Mouse (Mus musculus): ENCODE data around the gene Zfp219.
A peak's percentile ranks its signal among the peaks of the same experiment; 100 is the strongest.
"Not testable (repeated sequence)": the region's sequence is repeated elsewhere in the genome, so short reads cannot be mapped to it uniquely, and the experiment has no call there.

Zfp219 gene

DNA sequence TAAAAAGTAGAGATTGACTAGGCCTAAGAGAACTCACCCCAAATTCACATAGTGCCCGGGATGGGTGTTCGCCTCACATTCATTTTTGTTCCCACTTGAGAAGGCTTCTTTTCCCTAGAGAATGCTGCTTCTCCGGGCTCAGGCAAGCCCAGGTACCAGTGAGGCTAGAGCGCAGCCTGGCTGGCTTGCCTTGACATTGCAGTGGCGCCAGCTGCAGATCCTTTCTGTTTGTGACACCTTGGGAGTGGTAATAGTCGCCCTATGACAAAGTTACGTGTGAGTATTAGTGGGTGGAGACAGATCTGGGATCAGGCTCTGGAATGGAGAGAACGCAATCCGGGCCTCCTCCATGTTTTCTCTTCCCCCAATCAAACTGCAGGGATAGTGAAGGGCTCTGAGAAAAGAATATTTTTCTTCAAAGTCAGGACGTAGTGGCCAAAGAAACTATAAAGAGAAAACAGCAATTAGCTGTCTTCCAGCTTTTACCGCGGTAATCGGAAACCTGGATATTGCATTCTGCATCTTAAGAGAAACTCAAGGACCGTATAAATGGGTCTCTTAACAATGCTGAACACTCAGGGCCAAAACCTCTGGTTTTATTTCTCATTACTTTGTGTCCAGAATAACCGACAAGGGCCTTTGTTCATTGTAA lies at the start of gene Zfp219:
TSS of gene Zfp219 (minus strand) at position 248 of the 652 bp plus-strand sequence.
- DNase-seq (ENCODE audit: low spot score), result peak; percentile 80

DNA sequence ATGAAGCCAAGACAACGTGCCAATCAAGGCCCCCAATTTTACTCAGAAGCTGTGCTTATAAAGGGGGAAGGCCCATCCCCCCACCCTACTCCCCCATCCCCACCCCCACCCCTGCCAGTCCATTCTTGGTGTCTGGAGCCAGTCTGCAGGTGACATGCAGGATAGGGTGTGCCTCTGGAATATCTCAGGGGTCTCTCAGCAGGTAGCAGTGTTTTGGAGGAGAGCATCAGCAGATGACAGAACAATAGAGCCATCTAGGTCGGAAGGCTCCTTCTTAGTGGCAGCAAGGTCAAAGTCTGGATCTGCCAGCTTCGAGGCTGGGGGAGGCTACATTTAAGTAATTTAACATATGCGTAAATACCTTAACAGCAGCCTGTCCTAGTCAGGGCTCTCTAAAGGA lies 45.6 kb upstream of the Zfp219 start:
- no peak for DNase-seq (ENCODE audit: low spot score)

DNA sequence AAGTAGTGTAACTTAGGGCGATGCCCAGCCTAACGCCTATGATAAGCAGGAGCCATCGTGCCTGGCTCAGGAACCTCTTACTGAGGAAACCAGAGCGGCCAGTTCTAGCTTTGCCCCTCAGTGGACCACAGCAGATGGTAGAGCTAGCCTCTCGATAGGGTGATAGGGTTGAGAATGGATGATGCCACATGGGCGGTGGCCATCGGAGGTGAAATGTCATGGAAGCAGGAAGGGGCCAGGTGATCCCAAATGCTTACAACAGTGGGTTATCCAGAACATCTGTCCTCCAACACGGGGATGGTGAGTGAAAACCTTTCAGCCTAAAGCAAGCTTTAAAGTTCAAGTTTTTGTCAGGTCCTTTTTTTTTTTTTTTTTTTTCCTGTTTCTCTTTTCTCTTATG lies 41.3 kb upstream of the Zfp219 start:
- DNase-seq (ENCODE audit: low spot score), result no peak

DNA sequence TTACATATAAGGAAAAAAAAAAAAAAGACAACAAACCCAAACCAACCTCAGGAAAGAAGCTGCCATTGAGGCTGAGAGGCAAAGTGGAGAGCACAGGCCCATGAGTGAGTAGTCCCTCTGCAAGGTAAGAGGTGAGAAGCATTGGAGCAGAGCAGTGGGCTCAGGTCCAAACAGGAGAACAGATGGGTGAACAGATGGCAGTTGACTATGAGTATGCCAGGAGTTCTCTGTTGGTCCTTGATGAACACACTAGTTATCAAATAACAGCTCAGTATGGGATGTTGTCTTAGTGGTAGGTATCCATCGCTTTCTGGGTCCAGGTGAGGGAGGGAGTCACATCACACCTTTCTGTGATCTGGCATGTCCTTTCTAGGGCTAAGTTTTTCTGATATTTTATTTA lies 40.3 kb upstream of the Zfp219 start:
- DNase-seq (ENCODE audit: low spot score), result no peak

DNA sequence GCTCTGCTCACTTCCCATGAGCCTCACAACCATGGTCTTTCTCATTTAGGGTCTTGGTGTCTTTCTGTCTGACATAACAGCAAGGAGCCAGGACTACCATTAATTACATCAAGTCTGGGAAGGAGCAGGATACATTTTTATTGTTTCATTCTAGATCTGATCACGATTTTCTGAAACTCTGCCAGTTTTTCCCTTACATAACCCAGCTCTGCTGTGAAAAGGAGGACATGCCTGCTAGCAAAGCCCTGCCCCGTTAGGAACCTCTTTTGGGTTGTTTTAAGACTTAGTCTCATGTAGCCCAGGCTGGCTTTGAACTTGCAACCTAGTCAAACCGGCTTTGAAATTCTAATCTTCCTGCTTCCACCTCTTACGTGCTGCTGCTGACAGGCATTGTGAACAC lies 39.4 kb upstream of the Zfp219 start:
- DNase-seq (ENCODE audit: low spot score), result no peak

DNA sequence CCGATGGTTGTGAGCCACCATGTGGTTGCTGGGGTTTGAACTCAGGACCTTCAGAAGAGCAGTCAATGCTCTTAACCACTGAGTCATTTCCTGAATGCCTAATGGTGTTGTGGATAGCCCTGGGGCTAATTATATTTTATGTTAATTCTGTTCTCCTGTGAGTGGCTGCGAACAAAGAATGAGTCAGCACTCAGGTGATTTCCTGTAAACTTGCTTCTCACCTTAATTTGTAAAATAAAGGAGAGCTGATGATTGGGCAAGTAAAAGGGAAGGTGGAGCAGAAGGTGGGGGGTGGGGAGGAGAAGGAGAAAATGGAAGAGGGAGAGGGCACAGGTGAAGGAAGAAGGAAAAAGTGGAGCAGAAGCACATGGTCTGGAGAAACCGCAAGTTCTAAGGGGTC lies 32.2 kb upstream of the Zfp219 start:
- DNase-seq (ENCODE audit: low spot score), result not testable (repeated sequence)

DNA sequence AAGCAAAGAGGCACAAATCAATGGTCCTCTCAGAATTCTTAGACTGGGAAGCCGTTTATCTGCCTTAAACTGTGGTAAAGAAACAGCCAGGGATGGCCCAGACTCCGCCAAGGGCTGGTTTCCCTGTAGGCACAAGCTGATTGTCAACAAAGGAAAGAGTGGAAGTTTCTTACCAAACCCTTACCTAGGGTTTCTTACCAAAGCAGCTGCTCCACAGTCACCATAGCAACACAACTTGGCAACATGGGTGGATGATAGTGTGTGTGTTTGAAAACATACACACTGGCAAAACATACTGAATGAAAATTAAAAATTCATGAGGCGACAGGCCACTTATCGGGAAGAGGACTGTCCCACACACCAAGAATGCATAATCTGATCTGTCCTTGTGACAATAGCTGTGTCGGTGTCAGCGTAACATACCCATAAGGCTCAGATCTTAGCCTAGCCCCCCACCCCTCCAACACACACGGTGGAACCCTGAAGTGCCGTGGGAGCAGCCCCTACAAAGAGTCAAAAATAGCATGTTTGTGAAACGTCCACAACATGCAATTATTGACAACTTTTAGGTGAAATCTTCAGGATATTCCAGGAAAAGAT lies 25.5 kb upstream of the Zfp219 start:
- no peak for DNase-seq (ENCODE audit: low spot score)

DNA sequence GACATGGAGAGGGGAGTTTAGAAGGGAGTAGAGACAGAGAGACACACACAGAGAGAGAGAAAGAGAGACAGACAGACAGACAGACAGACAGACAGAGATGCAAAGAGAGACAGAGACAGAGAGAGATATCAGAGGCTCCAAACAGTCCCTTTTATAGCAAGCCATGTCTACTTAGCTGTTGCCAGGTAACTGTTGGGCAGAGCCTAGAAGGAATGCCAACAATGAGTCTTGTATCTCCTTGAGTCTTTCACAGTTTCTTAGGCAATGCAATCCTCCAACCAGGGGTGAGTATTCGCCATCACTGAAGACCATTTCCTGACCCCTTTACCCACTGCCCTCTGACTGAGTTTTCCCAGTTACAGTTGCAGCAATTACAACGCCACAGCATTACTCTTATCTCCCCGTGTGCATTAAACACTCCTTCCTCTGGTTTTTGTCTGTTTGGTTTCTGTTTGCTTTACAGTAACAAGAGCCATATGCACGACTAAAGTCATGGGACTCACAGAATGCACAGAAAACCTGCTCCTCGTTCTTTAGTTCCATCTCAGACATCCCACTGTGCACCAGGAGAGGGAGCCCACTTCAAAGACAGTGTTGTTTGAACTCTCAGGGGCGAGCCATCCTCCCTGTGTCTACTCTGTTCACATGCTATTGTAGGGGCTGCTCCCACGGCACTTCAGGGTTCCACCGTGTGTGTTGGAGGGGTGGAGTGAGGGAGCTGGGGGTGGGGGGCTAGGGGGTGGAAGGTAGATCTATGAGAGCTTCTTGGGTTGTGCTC lies 24.6 kb upstream of the Zfp219 start:
- DNase-seq (ENCODE audit: low spot score), result peak; percentile 31

DNA sequence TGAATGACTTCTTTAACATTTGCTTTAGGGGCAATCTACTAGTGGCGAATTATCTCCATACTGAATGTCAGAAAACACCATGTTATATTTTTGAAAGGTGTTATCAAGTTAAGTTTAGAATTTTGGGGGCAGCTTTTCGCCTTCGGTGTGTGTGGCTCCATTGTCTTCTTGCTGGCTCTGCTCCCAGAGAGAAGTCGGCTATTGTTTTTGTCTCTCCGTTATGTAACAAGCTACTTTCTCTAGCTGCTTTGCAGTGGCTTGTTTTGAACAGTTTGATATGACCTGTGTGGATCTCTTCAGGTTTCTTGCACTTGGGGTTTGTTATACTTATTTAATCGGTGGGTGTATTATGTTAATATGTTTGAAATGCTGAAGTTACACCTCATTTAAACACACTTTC lies 22.9 kb upstream of the Zfp219 start:
- DNase-seq (ENCODE audit: low spot score), result no peak

DNA sequence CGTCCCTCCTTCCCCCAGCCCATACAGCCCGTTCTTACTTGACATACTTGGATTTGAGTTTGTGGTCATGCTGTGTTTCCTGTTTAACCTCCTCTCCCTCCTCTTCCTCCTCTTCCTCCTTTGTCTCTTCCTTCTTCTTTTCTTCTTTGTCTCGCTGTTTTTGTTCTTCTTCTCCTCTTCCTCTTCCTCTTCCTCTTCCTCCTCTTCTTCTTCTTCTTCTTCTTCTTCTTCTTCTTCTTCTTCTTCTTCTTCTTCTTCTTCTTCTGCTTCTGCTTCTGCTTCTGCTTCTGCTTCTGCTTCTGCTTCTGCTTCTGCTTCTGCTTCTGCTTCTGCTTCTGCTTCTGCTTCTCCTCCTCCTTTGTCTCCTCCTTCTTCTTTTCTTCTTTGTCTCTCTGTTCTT lies 21.8 kb upstream of the Zfp219 start, which contains the start of gene Olfr221:
TSS of gene Olfr221 (minus strand) at position 101 of the 400 bp plus-strand sequence.
- not testable (repeated sequence) for DNase-seq (ENCODE audit: low spot score)

DNA sequence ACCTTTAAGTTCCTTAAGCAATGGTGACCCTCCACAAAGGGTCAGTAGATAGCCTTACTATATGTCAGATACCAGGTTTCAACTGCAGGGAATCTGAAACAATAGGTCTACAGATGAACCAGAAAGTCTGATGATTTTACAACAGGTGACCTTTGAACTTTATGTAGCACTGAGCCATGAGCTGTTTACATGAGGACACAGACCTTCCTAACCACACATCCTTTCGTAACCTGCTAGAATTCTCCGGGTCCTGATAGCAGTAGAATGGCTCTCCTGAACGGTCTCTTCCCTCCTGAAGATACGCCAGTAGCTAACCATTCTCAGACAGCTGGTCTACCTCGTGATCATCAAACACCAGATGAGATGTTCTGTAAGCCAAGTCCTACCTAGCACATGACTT lies 18.8 kb upstream of the Zfp219 start:
- DNase-seq (ENCODE audit: low spot score), result no peak

DNA sequence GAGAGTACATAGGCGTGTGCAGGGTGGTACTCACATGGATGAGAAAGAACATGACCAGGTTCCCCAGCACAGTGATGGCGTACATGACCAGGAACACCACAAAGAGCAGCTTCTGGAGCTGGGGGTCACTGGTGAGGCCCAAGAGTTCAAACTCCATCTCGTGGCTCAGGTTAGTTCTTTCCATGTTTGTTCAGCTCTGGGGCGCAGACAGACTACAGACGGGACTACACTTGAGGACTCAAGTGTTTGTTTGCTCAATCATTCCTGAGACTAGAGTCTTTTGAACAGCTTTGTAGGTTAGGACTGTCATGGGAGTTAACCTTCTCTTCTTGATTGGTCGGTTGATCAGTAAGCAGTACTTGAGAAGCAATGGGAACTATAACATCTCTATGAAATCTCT lies 15.4 kb upstream of the Zfp219 start:
- no peak for DNase-seq (ENCODE audit: low spot score)

DNA sequence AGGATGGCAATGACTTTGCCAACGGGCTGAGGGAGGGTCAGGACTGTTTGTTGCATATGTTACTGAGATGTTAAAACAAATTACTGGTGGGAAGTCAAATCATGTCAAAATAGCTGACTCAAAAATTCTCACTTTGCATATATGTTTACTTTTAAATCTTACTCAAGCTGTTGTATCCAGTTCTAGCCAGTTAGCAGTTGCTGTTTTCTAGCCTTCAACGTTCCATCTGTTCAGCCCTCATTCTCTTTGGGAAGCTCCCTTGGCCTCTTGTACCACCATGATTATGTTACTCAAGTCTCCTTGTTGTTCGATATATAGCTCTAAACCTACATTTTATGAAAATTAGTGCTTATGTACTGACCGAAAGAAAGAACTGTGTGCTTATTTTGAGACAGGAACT lies 5.8 kb upstream of the Zfp219 start:
- DNase-seq (ENCODE audit: low spot score), result no peak

DNA sequence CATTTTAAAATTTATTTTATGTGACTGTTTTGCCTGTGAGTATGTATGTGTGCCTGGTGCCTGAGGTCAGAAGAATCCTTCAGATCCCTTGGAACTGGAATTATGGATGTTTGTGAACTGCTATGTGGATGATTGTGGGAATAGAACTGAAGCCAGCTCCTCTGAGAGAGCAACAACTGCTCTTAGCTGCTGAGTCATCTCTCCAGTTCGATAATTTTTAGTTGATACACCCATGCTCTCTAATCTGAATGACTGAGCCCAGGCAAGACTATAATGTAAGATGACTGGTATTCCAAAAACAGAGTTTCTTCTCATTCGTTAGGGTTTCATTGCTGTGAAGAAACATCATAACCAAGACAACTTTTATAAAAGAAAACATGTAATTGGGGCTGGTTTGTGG lies 3.6 kb upstream of the Zfp219 start:
- no peak for DNase-seq (ENCODE audit: low spot score)

DNA sequence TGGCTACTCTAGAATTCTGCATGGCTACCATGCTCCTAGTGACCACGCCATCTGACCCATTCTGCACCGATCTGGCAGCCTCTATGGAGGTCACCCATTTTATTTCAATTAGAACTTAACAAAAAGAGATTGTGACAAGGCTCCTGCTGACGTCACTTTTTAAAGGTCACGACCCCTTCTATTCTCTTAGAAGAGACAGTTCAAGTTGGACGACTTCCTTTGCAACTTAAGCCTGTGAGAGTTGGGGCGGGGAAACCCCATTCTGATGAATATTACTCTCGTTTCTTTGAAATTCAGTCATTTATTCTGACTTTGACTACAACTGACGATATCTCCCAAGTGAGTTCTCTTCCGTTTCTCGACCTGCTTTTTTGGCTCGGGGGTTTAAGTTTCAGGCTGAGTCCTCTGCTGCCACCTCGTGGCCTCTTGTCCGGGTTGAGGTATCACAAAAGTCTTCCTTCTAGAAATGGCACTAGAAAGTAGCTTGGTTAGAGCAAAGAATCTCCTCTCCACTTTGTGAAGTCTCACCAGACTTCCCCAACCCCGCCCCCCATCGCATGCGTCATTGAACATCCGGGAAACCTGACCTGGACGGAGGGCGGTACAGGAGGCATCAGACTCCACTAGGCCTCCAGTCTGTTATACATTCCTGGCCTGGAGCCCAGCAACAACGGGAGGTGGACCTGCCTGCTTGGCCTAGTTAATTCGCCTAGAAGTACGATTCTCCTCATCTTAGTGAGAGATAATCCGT lies 2.4 kb upstream of the Zfp219 start:
- DNase-seq (ENCODE audit: low spot score), result peak; percentile 93

DNA sequence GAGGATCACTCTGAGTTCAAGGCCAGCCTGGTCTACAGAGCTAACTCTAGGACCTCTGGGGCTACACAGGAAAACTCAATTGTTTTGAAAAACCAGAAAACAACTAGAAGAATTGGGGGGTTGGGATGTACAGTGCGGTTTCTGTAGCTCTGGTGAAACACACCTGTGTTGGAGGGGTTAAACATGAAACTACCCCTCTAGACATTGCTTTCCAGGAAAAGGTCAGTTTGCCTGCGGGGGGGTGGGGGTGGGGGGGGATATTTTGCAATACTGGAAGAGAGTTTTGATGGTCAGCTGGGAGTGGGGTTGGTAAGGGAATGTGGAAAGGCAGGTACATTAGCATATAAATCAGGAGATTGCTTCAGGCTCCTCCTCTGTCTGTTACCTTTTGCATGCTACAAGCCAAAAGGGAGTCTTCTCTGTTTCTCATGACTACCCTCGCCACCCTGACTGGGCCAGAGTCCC lies 1.7 kb upstream of the Zfp219 start:
- DNase-seq (ENCODE audit: low spot score), result no peak

DNA sequence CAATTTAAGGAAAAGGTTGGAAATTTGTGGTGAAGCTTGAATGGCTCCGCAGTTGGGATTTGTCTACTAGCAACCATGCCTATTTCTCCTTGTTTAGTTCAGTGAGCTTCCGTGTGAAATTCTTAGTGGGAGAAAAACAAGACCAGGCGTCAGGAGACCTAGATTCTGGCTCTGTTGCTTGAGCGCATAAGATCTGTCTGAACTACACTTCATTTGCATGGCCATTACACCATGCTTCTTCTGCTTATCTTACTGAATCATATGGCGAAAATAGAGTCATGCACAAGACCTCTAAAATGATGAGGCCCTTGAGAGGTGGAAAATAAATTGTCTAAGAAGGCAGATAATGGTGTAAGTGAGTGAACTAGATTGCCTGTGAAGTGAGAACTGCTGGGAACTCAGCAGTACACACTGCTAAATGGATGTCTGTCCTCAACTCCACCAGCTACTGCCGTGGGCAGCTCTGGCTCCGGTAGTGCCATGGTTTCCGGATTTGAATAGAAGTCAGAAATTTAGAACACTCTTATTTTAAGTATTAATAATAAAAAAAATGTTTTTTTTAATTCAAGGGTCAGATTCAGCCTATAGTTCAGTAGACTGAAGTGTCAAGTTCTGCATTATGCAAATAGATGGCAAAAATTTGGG lies 1.2 kb upstream of the Zfp219 start:
- no peak for DNase-seq (ENCODE audit: low spot score)

DNA sequence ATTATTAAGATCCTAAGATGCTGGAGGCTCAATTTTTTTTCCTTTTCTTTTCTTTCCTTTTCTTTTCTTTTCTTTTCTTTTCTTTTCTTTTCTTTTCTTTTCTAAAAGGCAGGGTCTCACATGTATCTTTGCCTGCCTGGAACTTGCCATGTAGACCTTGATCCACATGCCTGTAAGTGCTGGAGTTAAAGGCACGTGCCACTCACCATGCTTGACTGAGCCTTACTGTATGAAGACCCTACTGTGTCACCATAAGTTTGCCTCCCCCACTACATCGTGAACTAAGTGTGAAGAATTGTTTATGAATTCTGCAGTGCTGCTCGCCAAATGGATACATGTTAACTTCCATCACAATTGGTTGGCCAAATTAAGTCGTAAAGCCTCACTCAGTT lies 601 bp upstream of the Zfp219 start:
- DNase-seq (ENCODE audit: low spot score), result no peak

DNA sequence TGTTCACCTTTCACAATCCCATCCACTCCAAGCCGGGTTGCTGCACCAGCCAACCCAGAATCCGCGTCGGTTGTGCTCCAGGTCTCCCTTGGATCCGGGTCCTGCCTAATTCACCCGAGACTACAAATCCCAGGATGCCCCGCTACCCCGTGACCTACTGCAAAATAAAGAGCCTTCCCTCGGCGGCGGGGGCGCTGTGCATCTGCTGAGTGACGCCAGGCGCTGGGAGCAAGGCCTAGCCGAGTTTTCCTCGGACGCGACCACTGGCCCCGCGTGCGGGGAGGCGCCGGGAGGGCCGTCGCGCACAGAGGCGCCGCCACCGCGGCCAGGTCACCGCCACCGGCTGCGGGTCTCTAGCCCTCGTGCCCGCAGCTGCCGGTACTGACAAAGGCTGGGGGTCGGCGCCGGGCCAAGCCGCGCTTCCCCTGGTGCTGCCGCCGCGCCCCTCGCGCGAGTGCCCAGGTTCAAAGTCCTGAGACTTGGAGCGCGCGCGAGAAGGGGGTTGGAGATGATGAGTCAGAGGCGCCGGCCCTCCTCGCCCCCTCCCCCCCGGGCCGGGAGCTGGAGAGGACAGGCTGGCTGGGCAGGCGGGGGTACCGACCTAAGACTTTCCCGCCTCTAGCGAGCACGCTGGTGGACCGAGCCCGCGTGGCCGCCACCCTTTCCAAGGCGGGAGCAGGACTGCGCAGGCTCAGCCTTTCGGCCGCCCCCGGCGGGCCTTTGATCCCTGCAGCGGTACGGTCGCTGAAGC lies 768 bp downstream of the Zfp219 start:
- peak; percentile 97 for DNase-seq (ENCODE audit: low spot score)

DNA sequence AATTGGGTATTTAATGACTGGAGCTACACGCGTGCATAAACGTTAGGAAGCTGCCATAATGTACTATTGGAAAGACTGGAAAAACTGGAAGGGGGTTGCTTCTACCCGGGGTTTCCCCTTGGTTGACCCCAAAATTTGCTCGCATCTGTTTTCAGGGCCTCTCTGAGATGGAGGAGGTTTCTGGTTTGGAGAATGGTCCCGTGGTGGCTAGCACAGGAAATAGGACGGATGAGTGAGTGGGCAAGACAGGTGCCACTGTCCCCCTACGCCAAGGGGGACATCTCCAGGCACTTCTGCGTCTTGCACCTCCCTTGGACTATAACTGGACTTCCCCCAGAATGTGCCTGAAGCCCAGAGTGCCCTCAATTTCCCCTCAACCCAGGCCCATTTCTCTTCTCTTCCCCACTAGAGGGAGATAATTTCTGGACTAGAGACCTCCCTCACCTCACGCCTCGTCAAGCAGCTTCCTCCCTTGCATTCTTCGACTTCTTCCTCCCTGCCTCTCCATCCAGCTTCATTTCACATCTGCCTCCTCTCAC lies 1.4 kb downstream of the Zfp219 start:
- DNase-seq (ENCODE audit: low spot score), result no peak

Data from urinary bladder, postnatal 14 days (tissue).